Mouse (Mus musculus): ENCODE data around the gene Clmp. TPM values are rescaled to one million over a fixed set of nuclear protein-coding genes. Genes with fewer than 3 reads are reported as not detected.

Clmp gene
- polyA plus RNA-seq, 1 experiment from 2014 or later, result 65.3 TPM

DNA sequence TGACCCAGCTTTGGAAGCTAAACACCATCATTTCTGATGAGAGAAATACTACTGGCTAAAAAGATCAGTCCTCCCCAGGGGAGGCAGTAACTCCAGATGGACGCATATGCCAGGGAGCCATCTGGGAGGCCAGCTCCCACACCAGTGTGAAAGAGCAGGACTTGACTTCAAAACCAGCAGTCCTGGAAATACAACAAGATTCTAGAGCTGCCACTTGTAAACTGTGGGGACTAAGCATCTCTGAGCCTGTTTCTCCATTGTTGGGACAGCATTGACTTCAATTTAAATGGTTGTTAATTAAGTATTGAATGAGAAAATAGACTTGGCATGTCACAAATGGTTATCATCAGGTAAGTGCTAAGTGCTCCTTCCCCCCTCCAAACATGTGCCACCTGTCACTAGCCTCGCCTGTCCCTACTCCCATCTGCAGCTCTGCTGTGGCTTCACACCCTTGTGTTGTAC lies 37.6 kb downstream of the Clmp start:
- peaks cover 3% of the 10 kb centered on the region; the same call in 1 of the 2 replicates for H3K27me3 ChIP-seq (replicated peaks)
- no peak overlapping the region for H3K4me3 ChIP-seq
- 53% methylated on average over 2 of the region's 2 CpGs for WGBS
- no peaks in the 10 kb centered on the region for H3K9me3 ChIP-seq
- no peak overlapping the region for H3K27ac ChIP-seq
- no peak overlapping the region for H3K9ac ChIP-seq
- H3K36me3 ChIP-seq, result no peaks in the 10 kb centered on the region
- H3K4me1 ChIP-seq, result peaks cover 20% of the 10 kb centered on the region
- H3K4me2 ChIP-seq (replicated peaks), result no peak overlapping the region
- ATAC-seq (ENCODE audit: low FRiP score, low read depth), result no peak

DNA sequence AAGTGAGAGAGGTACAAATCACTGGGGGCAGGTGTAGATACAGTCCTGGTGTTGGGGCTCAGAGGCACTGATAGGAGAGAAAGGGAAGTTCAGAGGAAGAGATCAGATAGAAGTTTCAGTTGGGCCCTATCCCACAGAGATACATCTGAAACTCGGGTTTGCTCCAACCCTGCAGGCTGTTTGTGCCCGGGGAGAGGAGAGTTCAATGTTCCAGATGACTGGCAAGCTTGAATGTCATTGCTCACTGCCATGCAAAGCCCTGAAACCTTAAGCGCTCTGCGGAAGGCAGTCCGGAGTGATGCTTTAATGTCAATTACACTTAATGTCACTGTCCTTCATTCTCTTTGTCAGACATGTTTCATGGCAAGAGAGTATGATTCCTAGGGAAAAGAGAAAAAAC lies 39.2 kb downstream of the Clmp start:
- H3K4me1 ChIP-seq, result peaks cover 20% of the 10 kb centered on the region
- H3K4me2 ChIP-seq (replicated peaks), result no peak overlapping the region
- H3K36me3 ChIP-seq, result no peaks in the 10 kb centered on the region
- no peak overlapping the region for H3K9ac ChIP-seq
- no peak overlapping the region for H3K4me3 ChIP-seq
- H3K27ac ChIP-seq, result no peak overlapping the region
- WGBS, result 50% methylated on average over 5 of the region's 5 CpGs
- no peaks in the 10 kb centered on the region for H3K9me3 ChIP-seq
- ATAC-seq (ENCODE audit: low FRiP score, low read depth), result no peak
- peaks cover 3% of the 10 kb centered on the region; the same call in 1 of the 2 replicates for H3K27me3 ChIP-seq (replicated peaks)

DNA sequence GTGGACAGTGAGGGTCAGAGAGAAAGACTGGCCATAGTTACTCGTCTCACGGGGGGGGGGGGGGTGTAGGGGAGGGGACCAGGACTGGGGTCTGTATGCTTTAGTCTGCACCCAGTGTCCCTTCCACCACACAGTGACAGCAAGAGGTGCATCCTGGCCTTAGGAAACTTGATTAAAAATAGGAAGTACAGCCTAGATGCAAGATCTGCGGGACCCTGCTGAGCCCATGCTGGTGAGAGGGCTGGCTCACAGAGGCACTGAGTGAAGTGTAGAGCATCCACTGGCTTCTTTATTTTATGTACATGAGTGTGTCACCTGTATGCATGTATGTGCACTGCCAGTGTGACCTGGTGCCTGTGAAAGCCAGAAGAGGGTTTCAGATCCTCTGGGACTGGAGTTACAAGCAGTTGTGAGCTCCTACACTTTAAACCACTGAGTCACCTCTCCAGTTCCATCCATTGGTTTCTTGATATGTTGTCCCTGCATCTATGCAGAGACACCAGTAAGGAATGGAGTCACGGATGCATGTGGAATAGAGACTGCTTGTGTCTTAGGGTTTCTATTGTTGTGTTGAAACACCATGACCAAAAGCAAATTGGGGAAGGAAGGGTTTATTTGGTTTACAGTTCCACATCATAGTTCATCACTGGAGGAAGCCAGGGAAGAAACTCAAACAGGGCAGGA lies 41.5 kb downstream of the Clmp start:
- WGBS, result 77% methylated on average over 4 of the region's 4 CpGs
- Histone ChIP-seq H3K36me3 (no peaks in the 10 kb centered on the region), H3K4me3 (no peak overlapping the region), H3K4me1 (peaks cover 17% of the 10 kb centered on the region; the same call in 1 of the 2 replicates), H3K9me3 (no peaks in the 10 kb centered on the region), H3K27ac (no peak overlapping the region), H3K27me3 (replicated peaks) (peaks cover 3% of the 10 kb centered on the region; the same call in 1 of the 2 replicates), H3K9ac (no peak overlapping the region), H3K4me2 (replicated peaks) (no peak overlapping the region)
- ATAC-seq (ENCODE audit: low FRiP score, low read depth), result no peak

DNA sequence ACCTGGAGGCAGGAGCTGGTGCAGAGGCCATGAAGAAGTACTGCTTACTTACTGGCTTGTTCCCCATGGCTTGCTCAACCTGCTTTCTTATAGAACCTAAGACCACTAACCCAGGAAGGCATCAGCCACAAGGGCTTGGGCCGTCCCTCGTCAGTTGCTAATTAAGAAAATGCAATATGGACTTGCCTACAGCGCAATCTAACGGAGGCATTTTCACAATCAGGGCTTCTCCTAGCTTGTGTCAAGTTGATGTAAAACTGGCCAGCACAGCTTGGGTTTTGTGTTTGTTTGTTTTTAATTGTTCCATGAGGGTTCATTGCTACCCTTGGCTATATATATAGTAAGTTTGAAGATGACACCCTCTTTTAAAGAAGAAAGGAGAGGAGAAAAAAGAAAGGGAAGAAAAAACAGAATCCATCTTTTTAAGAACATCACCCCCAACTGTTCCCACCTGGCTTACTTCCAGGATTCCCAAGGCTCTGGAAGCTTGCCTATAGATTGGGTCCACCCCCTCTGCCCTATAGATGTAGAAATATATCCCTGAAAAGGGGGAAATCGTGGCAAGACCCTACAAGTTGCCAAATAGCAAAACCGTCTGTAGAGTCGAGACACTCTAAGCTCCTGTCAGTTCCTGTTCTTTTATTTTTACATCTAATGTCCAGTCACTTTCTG lies 42.2 kb downstream of the Clmp start:
- H3K27me3 ChIP-seq (replicated peaks), result peaks cover 3% of the 10 kb centered on the region; the same call in 1 of the 2 replicates
- no peaks in the 10 kb centered on the region for H3K36me3 ChIP-seq
- no peaks in the 10 kb centered on the region for H3K9me3 ChIP-seq
- ATAC-seq (ENCODE audit: low FRiP score, low read depth), result no peak
- H3K4me2 ChIP-seq (replicated peaks), result no peak overlapping the region
- no peak overlapping the region for H3K9ac ChIP-seq
- H3K4me3 ChIP-seq, result no peak overlapping the region
- peaks cover 14% of the 10 kb centered on the region; the same call in 1 of the 2 replicates for H3K4me1 ChIP-seq
- 89% methylated on average over 7 of the region's 7 CpGs for WGBS
- no peak overlapping the region for H3K27ac ChIP-seq

DNA sequence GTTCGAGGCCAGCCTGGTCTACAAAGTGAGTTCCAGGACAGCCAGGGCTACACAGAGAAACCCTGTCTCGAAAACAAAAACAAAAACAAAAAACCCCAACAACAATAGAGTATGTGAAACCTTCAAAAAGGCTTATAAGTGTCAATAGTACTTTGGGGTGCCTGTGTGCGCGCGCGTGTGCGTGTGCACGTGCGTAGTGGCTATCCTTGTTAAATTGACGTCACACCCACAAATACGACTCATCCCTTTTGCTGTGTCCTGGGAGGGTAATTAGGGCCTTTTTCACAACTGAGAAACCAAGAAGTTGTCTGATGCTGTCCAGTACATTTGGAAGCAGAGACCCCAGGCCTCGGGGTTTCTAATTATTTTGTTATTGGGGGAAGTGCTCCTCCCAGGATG lies 44.5 kb downstream of the Clmp start:
- Histone ChIP-seq H3K4me1 (peaks cover 13% of the 10 kb centered on the region; the same call in 1 of the 2 replicates), H3K4me2 (replicated peaks) (peak overlapping the region; percentile 62), H3K9ac (peak overlapping the region; percentile 64), H3K27me3 (replicated peaks) (peaks cover 3% of the 10 kb centered on the region; the same call in 1 of the 2 replicates), H3K9me3 (no peaks in the 10 kb centered on the region), H3K27ac (peak overlapping the region; percentile 82; the same call in 1 of the 2 replicates), H3K4me3 (peak overlapping the region; percentile 34), H3K36me3 (no peaks in the 10 kb centered on the region)
- ATAC-seq (ENCODE audit: low FRiP score, low read depth), result no peak; the same call in 1 of the 2 replicates
- 53% methylated on average over 12 of the region's 12 CpGs for WGBS

DNA sequence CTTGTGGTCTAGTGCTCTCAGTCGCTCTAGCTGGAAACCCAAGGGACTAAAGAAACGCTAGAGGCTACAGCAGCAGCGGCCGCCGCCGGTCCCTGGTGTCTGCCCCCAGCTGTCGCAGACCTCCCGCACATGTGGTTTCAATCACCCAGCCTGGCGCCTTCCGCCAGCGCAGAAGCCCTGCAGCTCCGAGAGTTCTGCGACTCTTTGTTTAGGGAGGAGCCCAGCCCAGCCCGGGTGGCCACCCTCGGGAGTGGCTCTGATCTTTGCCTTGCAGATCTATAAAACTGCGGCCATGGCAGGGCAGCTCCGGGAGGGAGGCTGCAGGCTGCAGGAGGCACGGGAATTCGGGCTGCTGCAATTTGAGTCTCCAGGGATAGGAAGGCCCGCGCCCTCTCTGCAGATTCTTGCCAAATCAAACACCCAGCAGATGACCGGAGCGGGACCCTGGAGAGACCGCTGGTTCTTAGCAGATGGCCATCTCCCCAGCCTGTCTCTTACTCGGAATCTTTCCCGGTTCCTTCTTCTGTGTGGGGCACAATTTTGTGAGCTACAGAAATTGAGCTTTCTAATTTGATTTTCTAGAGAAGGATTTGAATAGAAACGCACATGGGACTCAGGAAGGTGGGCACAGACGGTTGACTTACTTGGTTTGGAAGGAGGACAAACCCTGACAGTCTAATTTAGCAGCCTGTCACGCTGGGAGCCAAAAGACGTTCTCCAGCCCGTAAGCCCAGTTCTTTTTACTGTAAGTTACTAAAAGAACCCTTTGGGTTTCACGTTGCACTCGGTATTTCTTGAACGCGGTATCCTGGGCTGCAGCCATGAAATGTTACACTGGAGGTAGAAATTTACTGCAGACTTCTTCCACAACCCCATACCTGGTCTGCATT lies 45.2 kb downstream of the Clmp start:
- H3K4me3 ChIP-seq, result peak overlapping the region; percentile 34
- ATAC-seq (ENCODE audit: low FRiP score, low read depth), result peak; percentile 85
- WGBS, result 1% methylated on average over 35 of the region's 35 CpGs
- H3K9me3 ChIP-seq, result no peaks in the 10 kb centered on the region
- H3K4me1 ChIP-seq, result peaks cover 13% of the 10 kb centered on the region; the same call in 1 of the 2 replicates
- no peaks in the 10 kb centered on the region for H3K36me3 ChIP-seq
- peak overlapping the region; percentile 82 for H3K27ac ChIP-seq
- peak overlapping the region; percentile 64 for H3K9ac ChIP-seq
- peak overlapping the region; percentile 62 for H3K4me2 ChIP-seq (replicated peaks)
- peaks cover 3% of the 10 kb centered on the region; the same call in 1 of the 2 replicates for H3K27me3 ChIP-seq (replicated peaks)

DNA sequence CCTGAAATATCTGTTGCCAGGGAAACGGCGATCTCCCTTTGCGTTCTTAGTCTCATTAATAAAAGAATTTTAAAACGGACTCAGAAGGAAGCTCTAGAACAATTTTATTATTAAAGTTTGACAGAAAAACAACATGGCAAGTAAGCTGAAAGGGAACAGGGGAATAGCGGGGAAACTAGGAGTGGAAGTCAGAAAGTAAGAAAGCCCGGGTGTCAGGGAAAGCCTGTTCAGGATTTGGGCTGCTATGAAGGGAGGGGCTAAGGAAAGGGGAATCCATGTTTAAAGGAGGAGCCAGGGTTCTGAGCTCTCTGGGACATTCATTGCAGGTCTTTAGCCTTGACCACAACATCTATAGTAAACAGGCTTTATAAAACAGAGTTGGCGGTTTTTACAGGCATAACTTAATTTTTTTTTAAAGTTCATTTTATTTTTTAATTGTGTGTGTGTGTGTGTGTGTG lies 45.9 kb downstream of the Clmp start:
- Histone ChIP-seq H3K27ac (peak overlapping the region; percentile 82), H3K4me3 (no peak overlapping the region), H3K9me3 (no peaks in the 10 kb centered on the region), H3K36me3 (no peaks in the 10 kb centered on the region), H3K9ac (no peak overlapping the region), H3K4me2 (replicated peaks) (peak overlapping the region; percentile 62), H3K4me1 (peaks cover 13% of the 10 kb centered on the region; the same call in 1 of the 2 replicates), H3K27me3 (replicated peaks) (peaks cover 3% of the 10 kb centered on the region; the same call in 1 of the 2 replicates)
- WGBS, result 7% methylated on average over 7 of the region's 7 CpGs
- no peak for ATAC-seq (ENCODE audit: low FRiP score, low read depth)

DNA sequence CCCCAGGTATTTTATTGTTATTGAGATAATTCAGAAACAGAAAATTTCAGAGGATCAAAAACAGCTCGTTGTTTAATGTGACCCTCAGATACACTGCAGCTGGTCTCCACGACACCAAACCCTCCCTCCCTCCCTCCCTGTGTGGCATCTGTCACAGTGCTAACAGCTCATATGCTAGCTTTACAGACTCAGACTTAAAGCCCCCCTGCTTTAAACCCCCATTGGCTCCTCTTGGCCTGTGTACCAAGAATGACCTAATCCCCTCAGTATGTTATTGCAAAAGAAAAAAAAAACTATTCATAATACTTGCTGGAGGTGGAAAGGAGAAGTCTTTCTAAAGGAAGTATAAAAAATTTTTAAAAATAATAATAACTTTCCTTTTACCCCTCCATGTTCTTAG lies 46.5 kb downstream of the Clmp start:
- 15% methylated on average over 2 of the region's 2 CpGs for WGBS
- no peaks in the 10 kb centered on the region for H3K9me3 ChIP-seq
- H3K27ac ChIP-seq, result no peak overlapping the region
- H3K9ac ChIP-seq, result no peak overlapping the region
- no peaks in the 10 kb centered on the region for H3K36me3 ChIP-seq
- H3K27me3 ChIP-seq (replicated peaks), result peaks cover under 1% of the 10 kb centered on the region; the same call in 1 of the 2 replicates
- ATAC-seq (ENCODE audit: low FRiP score, low read depth), result no peak
- no peak overlapping the region for H3K4me3 ChIP-seq
- no peak overlapping the region for H3K4me2 ChIP-seq (replicated peaks)
- H3K4me1 ChIP-seq, result peaks cover 13% of the 10 kb centered on the region; the same call in 1 of the 2 replicates

DNA sequence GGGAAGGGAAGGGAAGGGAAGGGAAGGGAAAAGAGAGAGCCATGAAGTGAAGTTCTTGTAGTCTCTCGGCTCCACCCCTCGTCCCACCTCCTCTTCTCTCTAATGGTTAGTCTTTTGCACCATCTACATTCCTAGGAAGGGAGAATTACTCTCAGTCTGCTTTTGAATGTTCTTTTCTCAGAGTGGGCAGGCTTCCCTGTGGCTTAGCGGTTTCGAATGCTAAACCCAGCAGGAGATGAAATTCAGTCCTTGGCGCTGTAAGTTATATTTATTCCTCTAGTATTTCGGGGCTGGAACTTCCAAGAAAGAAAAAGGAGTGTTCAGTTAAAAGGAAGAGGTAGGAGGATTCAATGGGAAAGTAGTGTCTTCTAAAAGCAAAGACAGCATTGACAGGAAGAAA lies 51.4 kb downstream of the Clmp start:
- H3K4me1 ChIP-seq, result 0 out of 2 replicates have a peak, but pooled peaks cover 3% of the 10 kb centered on the region
- no peak overlapping the region for H3K4me3 ChIP-seq
- no peak for ATAC-seq (ENCODE audit: low FRiP score, low read depth)
- no peaks in the 10 kb centered on the region for H3K27me3 ChIP-seq (replicated peaks)
- no peak overlapping the region for H3K9ac ChIP-seq
- no peak overlapping the region for H3K27ac ChIP-seq
- no peak overlapping the region for H3K4me2 ChIP-seq (replicated peaks)
- 79% methylated on average over 6 of the region's 6 CpGs for WGBS
- H3K36me3 ChIP-seq, result no peaks in the 10 kb centered on the region
- H3K9me3 ChIP-seq, result no peaks in the 10 kb centered on the region

DNA sequence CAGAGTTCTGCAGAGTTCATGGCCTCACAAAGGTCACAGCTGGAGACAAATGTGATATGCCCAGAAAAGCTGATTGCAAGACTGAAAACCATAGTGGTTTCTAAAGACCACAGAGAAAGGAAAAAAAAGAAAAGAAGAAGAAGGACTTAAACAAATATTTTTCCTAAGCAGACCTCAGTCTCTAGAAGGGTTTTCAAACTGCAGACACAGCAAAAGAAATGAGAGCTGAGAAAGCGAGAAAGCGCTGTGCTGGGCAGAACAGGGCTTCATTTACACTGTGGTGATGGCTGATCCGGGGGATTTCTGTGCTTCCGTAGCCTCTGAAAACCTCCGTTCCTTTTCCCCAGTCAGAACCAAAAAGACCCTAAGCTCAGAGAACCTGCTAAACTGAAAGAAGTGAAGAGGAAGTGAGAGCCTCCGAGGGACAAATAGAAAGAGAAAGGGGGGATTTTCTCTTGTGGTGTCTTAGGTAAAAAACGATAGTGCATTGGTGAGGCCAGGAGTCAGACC lies 57.8 kb downstream of the Clmp start:
- H3K4me1 ChIP-seq, result peaks cover 9% of the 10 kb centered on the region; the same call in 1 of the 2 replicates

DNA sequence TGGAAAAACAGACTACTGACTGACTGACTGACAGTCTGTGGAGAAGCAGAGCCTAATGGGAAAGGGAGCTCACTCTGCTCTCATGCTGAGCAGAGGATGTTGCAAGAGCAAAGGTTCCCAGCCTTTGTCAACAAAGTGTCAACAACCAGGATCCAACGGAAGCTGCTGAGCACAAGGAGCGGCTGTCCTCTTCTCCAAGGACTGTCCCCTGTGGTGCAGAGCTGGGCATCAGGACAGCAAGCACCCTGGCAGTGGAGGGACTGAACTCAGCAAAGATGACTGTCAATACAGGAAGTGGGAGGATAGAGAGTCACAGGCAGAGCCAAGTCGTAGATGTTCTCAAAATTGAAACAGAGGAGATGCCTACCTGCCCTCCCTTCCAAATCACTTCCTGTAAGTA lies 58.5 kb downstream of the Clmp start:
- Histone ChIP-seq H3K9me3 (no peaks in the 10 kb centered on the region), H3K27me3 (replicated peaks) (no peaks in the 10 kb centered on the region), H3K4me1 (peaks cover 9% of the 10 kb centered on the region; the same call in 1 of the 2 replicates), H3K4me3 (no peak overlapping the region), H3K27ac (no peak overlapping the region), H3K9ac (no peak overlapping the region), H3K4me2 (replicated peaks) (no peak overlapping the region), H3K36me3 (no peaks in the 10 kb centered on the region)
- no peak for ATAC-seq (ENCODE audit: low FRiP score, low read depth)
- WGBS, result 56% methylated on average over 3 of the region's 3 CpGs

More for the DNA sequence above, 57.8 kb downstream of the Clmp start:
- Histone ChIP-seq H3K9ac (no peak overlapping the region), H3K27me3 (replicated peaks) (no peaks in the 10 kb centered on the region), H3K9me3 (no peaks in the 10 kb centered on the region), H3K36me3 (no peaks in the 10 kb centered on the region), H3K4me2 (replicated peaks) (no peak overlapping the region), H3K27ac (no peak overlapping the region), H3K4me3 (no peak overlapping the region)
- WGBS, result 66% methylated on average over 7 of the region's 7 CpGs
- no peak for ATAC-seq (ENCODE audit: low FRiP score, low read depth)

All from neural tube, embryonic 12.5 days (tissue).